Mouse (Mus musculus) gastrocnemius, postnatal 14 days (tissue): ENCODE results near the gene Nek8. TPM values are rescaled to one million over a fixed set of nuclear protein-coding genes. Genes with fewer than 3 reads are reported as not detected.

Source experiments
- DNase-seq: peaks from one replicate; pipeline ENCODE4 v3.0.0; 2021; ENCODE audit warnings: mixed read lengths
- intact Hi-C: fragments of 180-260 bp; cut with DNase I; formaldehyde crosslinking; loops from one replicate; pipeline ENCODE4 v1.15.1; 2025; ENCODE audit warnings: low total_unique reads
- microRNA-seq, 2 experiments: library from miRNA; unstranded; fragments of <30 nt; microRNA quantifications; one replicate each; pipeline ENCODE4 v1.2.0; 2021
- total RNA-seq, 2 experiments: library from RNA; stranded (reverse); gene quantifications; 2 replicates each; pipeline ENCODE4 v1.2.3; 2021

The Nek8 gene
- total RNA-seq, 2 experiments from 2014 or later = 1.4 to 2.1 TPM

- DNase-seq = no peak
- intact Hi-C loops = no loop called here
Observed at GRCm38 (mm10) chr11:78122815-78123214, 53.7 kb downstream of the Nek8 start.

- intact Hi-C loops = no loop called here
- DNase-seq = no peak
Observed at GRCm38 (mm10) chr11:78121176-78121575, 55.3 kb downstream of the Nek8 start.

GRCm38 (mm10) chr11:78119898-78120297, 56.6 kb downstream of the Nek8 start:
- intact Hi-C loops = no loop called here
- DNase-seq = no peak

- DNase-seq = no peak
- intact Hi-C loops = no loop called here
Observed at GRCm38 (mm10) chr11:78118467-78118866, 58.0 kb downstream of the Nek8 start.

- DNase-seq = no peak
- intact Hi-C loops = no loop called here
Observed at GRCm38 (mm10) chr11:78116146-78116410, 60.4 kb downstream of the Nek8 start.

Small RNA genes within 50 kb of the gene (microRNA-seq; reads per million reads assigned to microRNA genes)
- 0 to 0.64 reads per million in 2 experiments for gene Mir7653

Other genes starting within 250 kb of the Nek8 start
- gene Sez6, start 245.9 kb downstream of the Nek8 start, total RNA-seq = under 1 TPM; 0.51 to 0.82 TPM
- gene Phf12, start 193.9 kb downstream of the Nek8 start, total RNA-seq = 10 to 100 TPM; 18.3 to 19.1 TPM
- gene Dhrs13, start 144.4 kb downstream of the Nek8 start, total RNA-seq = 1 to 10 TPM; 1.6 to 1.7 TPM
- gene Flot2, start 138.7 kb downstream of the Nek8 start, total RNA-seq = 10 to 100 TPM; 60.7 to 64.3 TPM
- gene Eral1, start 96.3 kb downstream of the Nek8 start, total RNA-seq = 10 to 100 TPM; 18.9 to 22.2 TPM
- 1 to 10 TPM; 6.5 to 7.4 TPM for gene Fam222b, start 82.0 kb downstream of the Nek8 start, total RNA-seq
- gene Traf4, start 11.1 kb downstream of the Nek8 start, total RNA-seq = 10 to 100 TPM in 1 of 2 experiments, 1 to 10 TPM in 1; 7.6 to 10.2 TPM
- gene Tlcd1, start within 50 bp of the Nek8 start, total RNA-seq = 1 to 10 TPM; 3.5 to 4.4 TPM
- 1,000 to 10,000 TPM; 1,019 to 1,174 TPM for gene Rpl23a, start 6.9 kb upstream of the Nek8 start, total RNA-seq
- 10 to 100 TPM; 10.2 to 14.1 TPM for gene Rab34, start 11.8 kb upstream of the Nek8 start, total RNA-seq
- gene Proca1, start 16.7 kb upstream of the Nek8 start, total RNA-seq = under 1 TPM; 0.47 to 0.92 TPM
- 10 to 100 TPM; 45.1 to 47.5 TPM for gene Sdf2, start 69.1 kb upstream of the Nek8 start, total RNA-seq
- 10 to 100 TPM; 25.9 to 26.0 TPM for gene Supt6, start 69.3 kb upstream of the Nek8 start, total RNA-seq
- gene 2610507B11Rik, start 85.1 kb upstream of the Nek8 start, total RNA-seq = 100 to 1,000 TPM; 157 to 161 TPM
- gene BC030499, start 114.2 kb upstream of the Nek8 start, total RNA-seq = under 1 TPM; 0.31 to 0.62 TPM
- gene Spag5, start 124.9 kb upstream of the Nek8 start, total RNA-seq = 1 to 10 TPM; 5.3 TPM
- gene Aldoc, start 146.3 kb upstream of the Nek8 start, total RNA-seq = 1 to 10 TPM; 1.5 to 2.1 TPM
- gene Pigs, start 151.7 kb upstream of the Nek8 start, total RNA-seq = 10 to 100 TPM; 23.1 to 25.1 TPM
- 10 to 100 TPM; 16.1 to 17.8 TPM for gene Unc119, start 166.8 kb upstream of the Nek8 start, total RNA-seq
- not detected for gene Foxn1, start 209.9 kb upstream of the Nek8 start, total RNA-seq
- not detected for gene Slc13a2, start 245.5 kb upstream of the Nek8 start, total RNA-seq